Mouse (Mus musculus): Measurements from ENCODE around the gene Gtf2h5.

Gtf2h5 gene

DNA sequence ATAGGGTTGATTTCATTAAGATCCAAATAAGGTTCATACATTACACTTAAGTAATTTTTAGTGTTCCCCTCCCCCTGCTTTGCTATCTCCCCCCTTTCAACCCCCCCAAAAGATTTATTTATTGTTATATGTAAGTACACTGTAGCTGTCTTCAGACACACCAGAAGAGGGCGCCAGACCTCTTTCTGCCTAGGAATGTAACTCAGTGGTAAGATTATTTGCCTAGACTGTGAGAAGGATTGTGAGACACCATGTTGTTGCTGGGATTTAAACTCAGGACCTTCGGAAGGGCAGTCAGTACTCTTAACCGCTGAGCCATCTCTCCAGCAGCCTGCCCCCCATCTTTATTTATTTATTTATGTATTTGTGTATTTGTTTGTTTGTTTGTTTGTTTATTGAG, 31.4 kb downstream of the Gtf2h5 start:
- peak in 1 of 2 experiments; percentile 23 for DNase-seq (ENCODE audit: low spot score in 2 of 2)

DNA sequence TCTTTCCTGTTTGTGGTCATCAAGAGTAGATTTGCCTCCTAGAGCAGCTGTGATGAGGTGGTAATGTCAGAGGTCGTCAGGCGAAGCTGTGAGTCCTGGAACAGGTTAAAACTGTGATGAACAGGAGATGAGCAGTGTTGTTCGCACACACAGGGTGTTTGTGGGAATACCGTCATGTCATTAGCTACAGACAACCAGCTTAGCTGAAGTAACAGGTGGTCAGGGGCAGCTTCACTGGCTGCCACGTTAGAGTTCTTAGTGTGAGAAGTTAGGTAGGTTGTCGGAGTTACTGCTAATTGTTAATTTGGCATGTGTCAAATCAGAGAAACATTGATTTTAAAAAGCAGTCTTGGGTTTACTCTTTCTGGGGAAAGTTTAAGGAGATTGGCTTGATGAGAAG, 34.1 kb downstream of the Gtf2h5 start:
- DNase-seq (ENCODE audit: low spot score in 2 of 2): no peak

DNA sequence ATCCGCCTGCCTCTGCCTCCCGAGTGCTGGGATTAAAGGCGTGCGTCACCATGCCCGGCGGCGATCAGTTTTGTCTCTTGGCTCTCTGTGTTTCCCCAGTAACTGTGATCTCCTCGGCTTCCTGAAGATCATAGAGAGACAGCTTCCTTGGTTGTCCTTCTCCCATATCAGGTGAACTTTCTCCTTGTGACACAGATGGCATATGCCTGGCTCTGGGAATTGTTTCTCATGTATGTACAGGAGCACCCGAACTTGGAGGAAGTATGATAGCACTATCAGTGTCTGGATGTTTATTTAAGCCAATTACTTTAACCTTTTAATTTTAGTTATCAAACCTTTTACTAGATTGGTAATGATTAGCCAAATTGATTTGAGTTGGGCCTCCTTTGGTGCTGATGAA, 35.5 kb downstream of the Gtf2h5 start:
- DNase-seq (ENCODE audit: low spot score in 2 of 2): no peak

GRCm38 (mm10) chr17:6117148-6117725, 37.7 kb downstream of the Gtf2h5 start:
- DNase-seq (ENCODE audit: low spot score in 2 of 2): no peak

- no peak for DNase-seq (ENCODE audit: low spot score in 2 of 2)
Observed at GRCm38 (mm10) chr17:6117917-6118316, 38.3 kb downstream of the Gtf2h5 start.

DNA sequence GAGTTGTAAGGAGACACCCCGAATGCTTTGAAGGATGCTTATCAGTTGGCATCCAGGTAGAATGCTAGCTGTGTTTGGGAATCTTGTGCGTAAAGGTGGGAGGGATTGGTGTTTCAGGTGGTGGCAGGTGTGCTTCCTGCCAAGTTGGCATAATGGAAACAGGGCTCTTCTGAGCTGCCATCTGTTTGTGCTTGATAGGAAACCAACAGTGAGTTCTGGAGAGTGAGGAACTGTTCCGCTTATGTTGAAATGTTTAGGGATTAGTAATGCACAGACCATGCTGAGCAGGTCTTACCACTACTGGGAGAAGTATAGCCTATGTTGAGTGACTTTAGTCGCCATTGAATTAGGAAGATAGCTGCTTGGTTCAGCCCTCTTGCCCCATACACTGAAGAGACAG, 39.3 kb downstream of the Gtf2h5 start:
- DNase-seq (ENCODE audit: low spot score in 2 of 2): no peak

DNA sequence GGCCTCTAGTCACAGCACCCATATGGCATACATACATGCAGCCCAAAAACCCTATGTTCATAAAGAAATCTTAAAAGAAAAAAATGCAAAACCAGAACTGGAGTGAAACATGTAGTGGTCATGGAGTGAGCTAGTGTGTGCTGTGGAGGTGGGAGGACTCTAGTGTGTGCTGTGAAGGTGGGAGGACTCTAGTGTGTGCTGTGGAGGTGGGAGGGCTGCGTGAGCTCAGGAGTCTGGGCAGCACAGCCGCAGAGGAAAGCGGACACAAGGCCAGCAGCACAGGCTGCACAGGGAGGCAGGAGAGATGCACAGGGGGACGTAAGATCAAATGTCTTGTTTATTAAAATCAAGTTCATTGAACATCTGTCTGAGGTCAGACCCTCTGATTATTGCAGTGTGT, 44.2 kb downstream of the Gtf2h5 start:
- DNase-seq (ENCODE audit: low spot score in 2 of 2): no peak

DNA sequence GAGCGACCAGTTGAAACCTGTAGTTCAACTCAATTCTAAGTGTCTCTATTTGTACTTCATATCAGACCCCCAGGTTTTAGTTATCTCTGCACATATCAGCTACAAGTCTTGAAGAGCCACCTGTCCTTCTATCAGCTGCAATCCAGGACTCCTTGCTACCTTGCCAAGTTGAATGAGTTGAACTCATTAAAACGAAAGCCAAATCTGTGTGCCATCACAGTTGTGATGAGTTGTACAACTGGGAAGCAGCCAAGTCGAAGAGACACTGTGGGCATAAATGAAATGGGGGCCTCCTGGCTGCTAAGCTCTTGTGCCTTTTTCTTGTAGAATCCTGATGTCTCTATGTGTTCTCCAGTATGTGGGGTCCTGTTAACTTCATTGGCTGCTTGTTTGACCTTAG, 45.9 kb downstream of the Gtf2h5 start:
- DNase-seq (ENCODE audit: low spot score in 2 of 2): no peak

- no peak for DNase-seq (ENCODE audit: low spot score in 2 of 2)
Observed at GRCm38 (mm10) chr17:6128039-6128438, 48.5 kb downstream of the Gtf2h5 start.

GRCm38 (mm10) chr17:6129361-6129760, 49.8 kb downstream of the Gtf2h5 start:
- DNase-seq (ENCODE audit: low spot score in 2 of 2): peak in 1 of 2 experiments; percentile 20

DNA sequence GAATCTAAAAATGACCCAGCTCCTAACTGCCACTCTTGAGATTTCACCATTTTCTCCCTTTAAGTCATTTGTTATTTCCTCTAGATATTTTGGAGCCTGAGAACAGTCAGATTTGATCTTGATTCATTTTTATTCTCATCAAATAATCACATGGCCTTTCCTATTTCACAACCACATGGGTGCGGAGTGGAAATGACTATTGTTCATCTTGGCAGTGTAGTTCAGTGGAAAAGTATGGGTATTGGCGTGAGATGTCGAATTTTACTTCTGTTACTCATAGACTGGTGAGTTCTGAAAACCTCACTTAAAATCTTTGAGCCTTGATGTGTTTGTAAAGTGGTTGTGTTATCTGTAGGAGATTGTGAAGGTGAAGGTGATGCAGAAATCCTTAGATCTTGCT, 51.5 kb downstream of the Gtf2h5 start:
- DNase-seq (ENCODE audit: low spot score in 2 of 2): no peak
